Mouse (Mus musculus) C2C12 (cell line): ENCODE results near the gene Pmvk. TPM values are rescaled to one million over a fixed set of nuclear protein-coding genes. Genes with fewer than 3 reads are reported as not detected.
A peak's percentile ranks its signal among the peaks of the same experiment; 100 is the strongest.

Source experiments
- H3K27me3 ChIP-seq: one replicate; pipeline ENCODE4 v1.6.1; 2011; ENCODE audit not compliant: control insufficient read depth, insufficient read depth, insufficient read length
- H3K36me3 ChIP-seq: one replicate; pipeline ENCODE4 v1.6.1; 2011; ENCODE audit not compliant: control insufficient read depth, insufficient read depth
- H3K4me3 ChIP-seq: one replicate; pipeline ENCODE4 v1.5.1; 2011; ENCODE audit warnings: mild to moderate bottlenecking, control low read depth; ENCODE audit not compliant: poor library complexity, insufficient read depth, severe bottlenecking
- H3K79me2 ChIP-seq: one replicate; pipeline ENCODE4 v1.6.1; 2011; ENCODE audit not compliant: control insufficient read depth, insufficient read depth
- H3K79me3 ChIP-seq: one replicate; pipeline ENCODE4 v1.6.1; 2011; ENCODE audit warnings: low read depth, control low read depth
- H3ac ChIP-seq: one replicate; pipeline ENCODE3; 2011; ENCODE audit warnings: low read depth; ENCODE audit not compliant: control insufficient read depth, insufficient read length
- CEBPB ChIP-seq: IDR thresholded peaks from one replicate; pipeline ENCODE4 v1.6.1; 2011; ENCODE audit warnings: low read depth, mild to moderate bottlenecking, control low read depth, moderate library complexity
- CTCF ChIP-seq: IDR thresholded peaks from one replicate; pipeline ENCODE4 v1.5.1; 2011; ENCODE audit not compliant: control insufficient read depth, insufficient read depth, insufficient read length
- FOSL1 ChIP-seq: IDR thresholded peaks from one replicate; pipeline ENCODE4 v1.8.0; 2011; ENCODE audit warnings: mild to moderate bottlenecking, low read length; ENCODE audit not compliant: poor library complexity, insufficient read depth, severe bottlenecking
- MAX ChIP-seq: IDR thresholded peaks from one replicate; pipeline ENCODE4 v1.6.1; 2011; ENCODE audit warnings: mild to moderate bottlenecking, control low read depth
- MYOD1 ChIP-seq: IDR thresholded peaks from one replicate; pipeline ENCODE4 v1.6.1; 2011; ENCODE audit warnings: low read depth; ENCODE audit not compliant: control insufficient read depth, insufficient read length
- MYOG ChIP-seq: IDR thresholded peaks from one replicate; pipeline ENCODE4 v1.6.1; 2011; ENCODE audit not compliant: control insufficient read depth, insufficient read length; ENCODE audit errors: extremely low read depth
- USF1 ChIP-seq: IDR thresholded peaks from one replicate; pipeline ENCODE4 v1.6.1; 2011; ENCODE audit warnings: low read depth, mild to moderate bottlenecking, control low read depth, moderate library complexity
- polyA plus RNA-seq: library from polyadenylated mRNA; unstranded; fragments of >200 nt; fragmentation: generic; extraction: Trizol; gene quantifications from one replicate; pipeline ENCODE4 v1.2.1, GENCODE M21; 2012; ENCODE audit warnings: missing spikeins

Pmvk gene
- polyA plus RNA-seq, 1 experiment: 36.6 TPM

DNA sequence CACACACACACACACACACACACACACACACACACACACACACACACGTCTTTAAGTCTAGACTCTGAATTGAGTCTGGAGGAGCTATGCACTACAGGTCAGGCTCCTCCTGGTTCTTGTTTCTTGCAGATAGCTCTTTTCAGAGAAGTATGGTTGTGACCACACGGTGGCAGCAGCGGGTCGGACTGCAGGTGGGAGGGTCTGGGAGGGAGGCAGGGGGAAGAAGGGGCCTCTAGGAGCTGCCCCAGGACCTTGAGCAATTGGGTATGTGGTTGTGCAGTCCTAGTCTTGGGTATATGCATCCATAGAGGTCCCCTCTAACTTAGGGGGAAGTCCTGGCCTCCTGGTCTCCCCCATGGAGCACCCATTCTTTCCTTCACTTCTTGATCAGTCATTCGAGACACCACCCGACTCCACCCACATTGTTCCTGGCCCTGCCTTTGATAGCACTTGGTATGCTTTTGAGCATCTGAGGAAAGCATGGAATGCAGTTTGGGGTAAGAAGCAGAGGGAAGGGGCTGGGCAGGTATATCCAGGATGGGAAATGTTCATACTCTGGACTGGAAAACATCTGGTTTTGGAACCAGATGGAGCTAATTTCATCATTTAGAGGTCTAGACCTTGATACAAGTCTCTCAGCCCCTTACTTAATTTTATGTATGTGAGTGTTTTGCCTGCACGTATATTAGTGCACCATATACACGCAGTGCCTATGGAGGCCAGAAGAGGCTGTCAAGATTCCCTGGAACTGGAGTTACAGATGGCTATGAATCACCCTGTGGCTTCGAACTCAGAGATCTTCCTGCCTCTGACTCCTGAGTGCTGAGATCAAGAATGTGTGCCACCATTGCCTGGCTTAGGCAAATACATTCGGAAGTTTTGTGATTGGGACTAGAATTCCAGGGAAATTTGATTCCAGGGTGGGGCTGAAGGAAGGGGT, 2.7 kb downstream of the Pmvk start:
- no peak overlapping the region for H3ac ChIP-seq
- no peaks in the 10 kb centered on the region for H3K79me3 ChIP-seq
- TF ChIP-seq CTCF (peak; percentile 38), CEBPB (no peak)
- H3K4me3 ChIP-seq: no peak overlapping the region
- no peaks in the 10 kb centered on the region for H3K36me3 ChIP-seq
- no peaks in the 10 kb centered on the region for H3K79me2 ChIP-seq
- no peaks in the 10 kb centered on the region for H3K27me3 ChIP-seq

DNA sequence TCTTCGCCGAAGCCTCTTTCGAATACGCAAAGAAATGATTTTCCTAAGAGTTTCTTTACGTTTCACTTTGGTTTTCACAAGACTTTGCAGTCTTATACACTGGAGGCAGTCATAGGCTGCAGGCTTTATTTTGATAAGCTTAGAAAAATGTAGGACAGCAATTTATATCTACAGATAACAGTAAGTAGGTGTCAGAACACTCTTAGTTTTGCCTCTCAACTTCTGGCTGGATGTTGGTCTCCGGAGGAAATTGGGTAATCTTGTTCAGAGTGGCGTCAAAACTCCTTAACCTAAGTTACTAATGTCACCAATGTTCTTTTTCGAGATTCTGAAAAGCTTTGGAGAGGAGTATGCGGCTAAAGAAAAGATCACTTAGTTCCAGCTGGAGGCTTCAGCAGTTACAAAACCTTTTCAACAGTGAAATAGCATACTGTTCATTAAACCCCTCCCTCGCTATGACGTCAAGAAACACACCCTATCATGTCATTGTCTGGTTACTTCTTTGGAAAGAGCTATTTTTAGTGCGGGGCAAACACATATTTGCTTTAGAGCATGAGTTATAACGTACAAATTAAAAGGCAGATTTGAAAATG, 4.1 kb downstream of the Pmvk start:
- Histone ChIP-seq H3K27me3 (no peaks in the 10 kb centered on the region), H3ac (no peak overlapping the region), H3K4me3 (peak overlapping the region; percentile 46), H3K36me3 (no peaks in the 10 kb centered on the region), H3K79me3 (no peaks in the 10 kb centered on the region), H3K79me2 (no peaks in the 10 kb centered on the region)
- TF ChIP-seq USF1: no peak
- TF ChIP-seq MYOG: no peak
- TF ChIP-seq FOSL1: no peak
- no peak for TF ChIP-seq MYOD1
- no peak for TF ChIP-seq MAX
- no peak for TF ChIP-seq CEBPB
- TF ChIP-seq CTCF: no peak

GRCm38 (mm10) chr3:89458965-89459807, 4.8 kb downstream of the Pmvk start:
- peak overlapping the region; percentile 46 for H3K4me3 ChIP-seq
- H3K79me2 ChIP-seq: no peaks in the 10 kb centered on the region
- H3K36me3 ChIP-seq: no peaks in the 10 kb centered on the region
- no peak for TF ChIP-seq USF1
- no peaks in the 10 kb centered on the region for H3K79me3 ChIP-seq
- no peaks in the 10 kb centered on the region for H3K27me3 ChIP-seq
- H3ac ChIP-seq: peak overlapping the region; percentile 60

DNA sequence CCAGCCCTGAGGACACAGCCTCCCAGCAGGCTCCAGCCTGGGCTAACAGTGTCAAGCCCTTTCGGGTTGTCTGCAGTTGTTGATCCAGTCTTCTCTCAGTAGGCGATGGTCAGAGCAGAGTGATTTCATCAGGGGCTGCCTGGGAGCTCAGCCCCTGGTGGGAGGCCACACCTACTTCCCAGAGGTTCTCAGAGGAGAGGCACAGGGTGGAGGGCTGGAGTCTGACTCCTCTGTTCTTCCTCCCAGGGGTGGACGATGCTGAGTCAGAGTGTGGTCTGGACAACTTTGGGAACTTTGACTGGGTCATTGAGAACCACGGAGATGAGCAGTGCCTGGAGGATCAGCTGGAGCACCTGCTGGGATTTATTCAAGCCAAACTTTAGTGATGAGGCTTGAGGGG, 13.9 kb downstream of the Pmvk start:
- Histone ChIP-seq H3K36me3 (no peaks in the 10 kb centered on the region), H3K4me3 (no peak overlapping the region), H3ac (no peak overlapping the region), H3K79me3 (no peaks in the 10 kb centered on the region), H3K79me2 (no peaks in the 10 kb centered on the region), H3K27me3 (no peaks in the 10 kb centered on the region)
- TF ChIP-seq USF1: no peak

DNA sequence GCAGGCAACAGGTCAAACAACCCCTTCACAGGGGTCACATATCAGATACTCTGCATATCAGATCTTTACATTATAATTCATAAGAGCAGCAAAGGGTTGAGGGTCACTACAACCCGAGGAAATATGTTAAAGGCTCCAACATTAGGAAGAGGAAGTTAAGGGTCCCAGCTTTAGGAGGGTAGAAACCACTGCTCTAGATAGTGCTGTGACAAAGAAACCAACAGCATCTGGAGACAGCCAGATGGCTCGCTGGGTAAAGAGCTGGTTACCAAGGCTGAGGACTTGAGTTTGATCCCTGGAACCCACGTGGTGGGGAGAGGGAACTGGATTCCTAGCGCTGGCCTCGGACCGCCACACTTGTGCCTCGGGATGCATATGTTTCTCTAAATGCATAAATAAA, 17.9 kb downstream of the Pmvk start:
- Histone ChIP-seq H3K4me3 (no peak overlapping the region), H3K36me3 (no peaks in the 10 kb centered on the region), H3K79me3 (no peaks in the 10 kb centered on the region), H3K27me3 (no peaks in the 10 kb centered on the region), H3ac (no peak overlapping the region), H3K79me2 (no peaks in the 10 kb centered on the region)
- TF ChIP-seq CTCF (no peak), MYOD1 (no peak), MAX (no peak), USF1 (no peak), MYOG (no peak), CEBPB (no peak), FOSL1 (no peak)

- H3ac ChIP-seq: no peak overlapping the region
- no peaks in the 10 kb centered on the region for H3K36me3 ChIP-seq
- H3K79me2 ChIP-seq: no peaks in the 10 kb centered on the region
- TF ChIP-seq MYOD1 (no peak), USF1 (no peak), CEBPB (no peak), FOSL1 (no peak), CTCF (no peak), MAX (no peak), MYOG (no peak)
- no peaks in the 10 kb centered on the region for H3K27me3 ChIP-seq
- no peak overlapping the region for H3K4me3 ChIP-seq
- H3K79me3 ChIP-seq: no peaks in the 10 kb centered on the region
These were observed 19.5 kb downstream of the Pmvk start for GRCm38 (mm10) chr3:89473838-89474237.
